Mouse (Mus musculus) cortical plate, adult 2 months (tissue): ENCODE measurements at regions not wholly inside any gene's neighbourhood (a gene's known extent, or its start where the extent isn't known, plus 50 kb on each side); places are given as distances from the start of the nearest gene placed in this dataset.

Experiments used
- CTCF ChIP-seq: fragments of 200-500 bp; IDR thresholded peaks from 2 replicates; pipeline ENCODE4 v1.5.1; 2011; ENCODE audit warnings: mild to moderate bottlenecking, control low read depth, low read length; ENCODE audit not compliant: insufficient read depth; ENCODE audit errors: extremely low read depth
- POLR2A ChIP-seq: fragments of 200-500 bp; IDR thresholded peaks from 2 replicates; pipeline ENCODE4 v1.6.1; 2011; ENCODE audit warnings: mild to moderate bottlenecking, low read length, control low read depth; ENCODE audit not compliant: insufficient read depth; ENCODE audit errors: extremely low read depth

DNA sequence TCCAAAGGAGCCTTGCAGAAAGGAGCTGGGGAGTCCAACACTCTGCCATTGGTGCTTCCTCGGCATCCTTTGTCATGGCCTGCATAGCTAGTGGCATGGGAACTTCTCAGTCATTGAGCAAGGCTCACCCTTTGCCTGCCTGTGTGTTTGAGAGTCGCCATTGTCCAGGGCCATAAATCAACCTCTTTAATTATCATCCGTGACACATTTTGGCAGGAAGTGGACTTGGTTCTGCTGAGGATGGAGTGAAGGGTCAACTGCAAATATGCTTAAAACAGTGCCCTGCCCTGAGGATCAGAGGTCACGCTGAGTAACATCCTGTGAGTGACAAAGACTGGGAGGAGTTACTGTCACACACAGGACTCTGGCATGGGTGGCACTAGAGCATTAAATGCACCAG is 151.2 kb downstream of the Chst1 start:
- no peak for TF ChIP-seq CTCF
- TF ChIP-seq POLR2A, result no peak
